Comparison of ENCODE assay signal across 9 mouse cellular contexts in the genomic region with DNA sequence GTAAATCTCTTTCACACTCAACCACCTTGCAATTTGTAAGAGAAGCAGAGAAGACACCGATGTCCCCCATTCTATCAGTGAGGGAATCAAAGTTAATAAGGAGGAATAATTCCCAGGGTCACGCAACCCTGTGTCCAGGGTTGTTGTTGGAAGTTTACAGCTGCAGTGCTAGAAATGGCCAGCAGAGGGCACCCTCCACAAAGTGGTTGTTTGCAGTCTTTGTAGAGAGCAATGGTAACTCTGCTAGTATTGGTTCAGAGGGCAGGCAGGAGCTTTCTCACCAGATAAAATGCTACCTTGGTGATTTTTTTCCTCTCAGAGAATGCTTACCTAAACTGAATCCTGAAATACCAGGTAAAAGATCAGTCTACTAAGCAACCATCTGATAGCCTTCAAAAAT. TPM values are rescaled to one million over a fixed set of nuclear protein-coding genes. Genes with fewer than 3 reads are reported as not detected.
DNase-seq lines count a peak whose midpoint lies in the region; ATAC-seq and TF ChIP-seq lines count a peak whose summit lies in the region.
"Had no signal": no experiment of that assay in that cellular context is flagged by ENCODE, and none has a peak within 500 bp of the region (broad histone marks: within the 10 kb centered on the region; RNA-seq: fewer than 3 reads in every experiment).

No protein-coding gene starts in this region.

- 28% methylated on average over 2 of the region's 2 CpGs for WGBS in cerebellum, adult 2 months
- WGBS in intestine, embryonic 16.5 days: 14% methylated on average over 2 of the region's 2 CpGs
- 15% methylated on average over 2 of the region's 2 CpGs for WGBS in limb, embryonic 14.5 days

- ATAC-seq in frontal cortex, adult (ENCODE audit: low TSS enrichment): peak; percentile 58
- 0 out of 2 replicates have a peak, but pooled peaks have one; percentile 14 for ATAC-seq in intestine, embryonic 16.5 days
- ATAC-seq in limb, embryonic 14.5 days (ENCODE audit: low FRiP score, low read depth): peak; percentile 62; the same call in 1 of the 2 replicates

- no peak for TF ChIP-seq POLR2A in cerebellum, adult 2 months (IDR thresholded peaks at IDR 0.05; ENCODE audit: borderline replicate concordance, insufficient read depth, low read length)
- TF ChIP-seq POLR2A in limb, embryonic 14.5 days (IDR thresholded peaks at IDR 0.05; ENCODE audit: borderline replicate concordance, extremely low read depth, insufficient read depth, insufficient read length): no peak

- no peaks in the 10 kb centered on the region for H3K36me3 ChIP-seq in intestine, embryonic 16.5 days (ENCODE audit: control insufficient read depth, insufficient read depth, low read length)
- H3K36me3 ChIP-seq in limb, embryonic 14.5 days (ENCODE audit: control insufficient read depth, insufficient read depth, low read length): no peaks in the 10 kb centered on the region
- H3K36me3 ChIP-seq: lung, embryonic 15.5 days had no signal

- no peak overlapping the region for H3K9ac ChIP-seq in intestine, embryonic 16.5 days (ENCODE audit: low read depth, low read length)
- H3K9ac ChIP-seq in limb, embryonic 14.5 days (ENCODE audit: low read depth, low read length, severe bottlenecking): no peak overlapping the region
- H3K9ac ChIP-seq: lung, embryonic 15.5 days had no signal

- no peak overlapping the region for H3K27ac ChIP-seq in cerebellum, adult 2 months (ENCODE audit: insufficient read depth, low read length)
- no peak overlapping the region for H3K27ac ChIP-seq in intestine, embryonic 16.5 days (ENCODE audit: low read length)
- no peak overlapping the region for H3K27ac ChIP-seq in limb, embryonic 14.5 days (replicated peaks; ENCODE audit: low read depth, low read length)
- H3K27ac ChIP-seq: lung, embryonic 15.5 days had no signal

- H3K27me3 ChIP-seq in cerebellum, adult 2 months (ENCODE audit: control insufficient read depth, insufficient read depth, low read length): 0 out of 2 replicates have a peak, but pooled peaks cover 1% of the 10 kb centered on the region
- H3K27me3 ChIP-seq in intestine, embryonic 16.5 days (replicated peaks; ENCODE audit: control insufficient read depth, insufficient read depth, low read length): no peaks in the 10 kb centered on the region
- no peaks in the 10 kb centered on the region for H3K27me3 ChIP-seq in limb, embryonic 14.5 days (ENCODE audit: control insufficient read depth, insufficient read depth, low read length)
- H3K27me3 ChIP-seq: lung, embryonic 15.5 days had no signal

- no peaks in the 10 kb centered on the region for H3K9me3 ChIP-seq in intestine, embryonic 16.5 days (ENCODE audit: control insufficient read depth, low read length)
- no peaks in the 10 kb centered on the region for H3K9me3 ChIP-seq in limb, embryonic 14.5 days (ENCODE audit: control insufficient read depth, low read length)
- H3K9me3 ChIP-seq: lung, embryonic 15.5 days had no signal

- H3K4me2 ChIP-seq in intestine, embryonic 16.5 days (ENCODE audit: low read depth, low read length): no peak overlapping the region
- H3K4me2 ChIP-seq in limb, embryonic 14.5 days (replicated peaks; ENCODE audit: low read depth, low read length, severe bottlenecking): no peak overlapping the region
- H3K4me2 ChIP-seq: lung, embryonic 15.5 days had no signal

- DNase-seq in heart, adult 18-20 months: peak; percentile 74 to 96
- no peak for DNase-seq in heart, adult 11 months
- peak; percentile 74 to 88 for DNase-seq in cerebellum, adult 2 months
- DNase-seq in limb, embryonic 14.5 days (ENCODE audit: low spot score): peak; percentile 84
- peak; percentile 93 for DNase-seq in neural tube, embryonic 10.5 days (ENCODE audit: extremely low spot score, low spot score)
- DNase-seq in spleen, postnatal 4 days (ENCODE audit: low spot score in 2 of 2): peak; percentile 68 to 91

- TF ChIP-seq CTCF in cerebellum, adult 2 months (IDR thresholded peaks at IDR 0.05; ENCODE audit: borderline replicate concordance, insufficient read depth, low read depth, low read length): peak; percentile 96

- H3K4me3 ChIP-seq in cerebellum, adult 2 months (replicated peaks; ENCODE audit: insufficient read depth, low read depth, low read length): no peak overlapping the region
- no peak overlapping the region for H3K4me3 ChIP-seq in intestine, embryonic 16.5 days (ENCODE audit: low read length)
- H3K4me3 ChIP-seq in limb, embryonic 14.5 days (replicated peaks; ENCODE audit: low read length): no peak overlapping the region
- H3K4me3 ChIP-seq: lung, embryonic 15.5 days had no signal

- no peaks in the 10 kb centered on the region; the same call in 1 of the 2 replicates for H3K4me1 ChIP-seq in cerebellum, adult 2 months (ENCODE audit: control insufficient read depth, insufficient read depth, low read length)
- peaks cover 5% of the 10 kb centered on the region; the same call in 1 of the 2 replicates for H3K4me1 ChIP-seq in intestine, embryonic 16.5 days (ENCODE audit: control insufficient read depth, insufficient read depth, low read length)
- H3K4me1 ChIP-seq in limb, embryonic 14.5 days (ENCODE audit: control insufficient read depth, insufficient read depth, low read length): peaks cover 7% of the 10 kb centered on the region; the same call in 1 of the 2 replicates

RNA-seq across cellular contexts. Expression of a gene that starts 18.1 kb away (rescaled TPM):
- total RNA-seq in heart, adult 18-20 months (2021): 1 to 10 TPM; 7.0 to 9.5 TPM
- 17.2 and 19.5 TPM in 2 replicates for polyA plus RNA-seq in cerebellum, adult 2 months (2012; rRNA removed)
- 23.7 and 27.2 TPM in 2 replicates for polyA plus RNA-seq in intestine, embryonic 16.5 days (2015; fragmentation: Nextera tagmentation; extraction: Ambion mirVana)
- 7.8 and 13.2 TPM in 2 replicates for polyA plus RNA-seq in limb, embryonic 14.5 days (2012; rRNA removed)
- polyA plus RNA-seq in limb, embryonic 14.5 days (2014; fragmentation: Nextera tagmentation; extraction: Ambion mirVana): 7.9 TPM in 2 replicates

RNA-seq across cellular contexts. Expression of a gene that starts 37.9 kb away (rescaled TPM):
- total RNA-seq in heart, adult 18-20 months (2021): 10 to 100 TPM; 25.3 to 30.1 TPM
- polyA plus RNA-seq in cerebellum, adult 2 months (2012; rRNA removed): 24.2 and 24.3 TPM in 2 replicates
- polyA plus RNA-seq in intestine, embryonic 16.5 days (2015; fragmentation: Nextera tagmentation; extraction: Ambion mirVana): 62.6 and 69.2 TPM in 2 replicates
- 22.8 and 41.7 TPM in 2 replicates for polyA plus RNA-seq in limb, embryonic 14.5 days (2012; rRNA removed)
- polyA plus RNA-seq in limb, embryonic 14.5 days (2014; fragmentation: Nextera tagmentation; extraction: Ambion mirVana): 62.4 and 66.3 TPM in 2 replicates
